21 mouse cellular contexts compared by ENCODE assay signal in genomic region chr4:137785270-137785669, GRCm38 (mm10). TPM values are rescaled to one million over a fixed set of nuclear protein-coding genes. Genes with fewer than 3 reads are reported as not detected.
"Had no signal": no experiment of that assay in that cellular context is flagged by ENCODE, and none has a peak within 500 bp of the region (broad histone marks: within the 10 kb centered on the region; RNA-seq: fewer than 3 reads in every experiment).

No protein-coding gene starts in this region.

- ATAC-seq: liver, postnatal 0 days; midbrain, embryonic 13.5 days; midbrain, embryonic 15.5 days had no signal

- H3K4me3 ChIP-seq: lung, embryonic 15.5 days; megakaryocyte, embryonic 14.5 days; midbrain, embryonic 13.5 days; midbrain, embryonic 15.5 days; neural tube, embryonic 12.5 days had no signal

- H3K27ac ChIP-seq: lung, embryonic 15.5 days; macrophage; midbrain, embryonic 13.5 days; midbrain, embryonic 15.5 days; neural tube, embryonic 12.5 days had no signal

- H3K27me3 ChIP-seq: lung, embryonic 15.5 days; midbrain, embryonic 13.5 days; midbrain, embryonic 15.5 days; neural tube, embryonic 12.5 days had no signal

- H3K9me3 ChIP-seq: lung, embryonic 15.5 days; megakaryocyte, embryonic 14.5 days; midbrain, embryonic 13.5 days; midbrain, embryonic 15.5 days; neural tube, embryonic 12.5 days had no signal

- H3K4me1 ChIP-seq: megakaryocyte, embryonic 14.5 days; midbrain, embryonic 15.5 days had no signal

- H3K36me3 ChIP-seq: lung, embryonic 15.5 days; midbrain, embryonic 13.5 days; midbrain, embryonic 15.5 days; neural tube, embryonic 12.5 days had no signal

- H3K9ac ChIP-seq: liver, postnatal 0 days; lung, embryonic 15.5 days; midbrain, embryonic 13.5 days; midbrain, embryonic 15.5 days; neural tube, embryonic 12.5 days had no signal

- DNase-seq: liver, postnatal 0 days; lung, adult 2 months; lung, postnatal 10 days; lung, postnatal 36 days; retina, postnatal 1 day; right cerebral cortex, adult 18-20 months; right cerebral cortex, postnatal 25 days; right cerebral cortex, postnatal 4 days; spleen, adult 18-20 months; thymus, adult 18-20 months; thymus, postnatal 14 days; thymus, postnatal 36 days had no signal

- H3K4me2 ChIP-seq: lung, embryonic 15.5 days; midbrain, embryonic 11.5 days; midbrain, embryonic 13.5 days; midbrain, embryonic 15.5 days; neural tube, embryonic 12.5 days had no signal

RNA-seq across cellular contexts. Expression of gene Alpl, which starts 10.9 kb away (rescaled TPM):
- total RNA-seq: megakaryocyte progenitor cell, adult 5-6 weeks; monocyte, adult 5-6 weeks had no signal
- polyA plus RNA-seq: macrophage had no signal
